12 mouse cellular contexts compared by ENCODE assay signal in the genomic region with DNA sequence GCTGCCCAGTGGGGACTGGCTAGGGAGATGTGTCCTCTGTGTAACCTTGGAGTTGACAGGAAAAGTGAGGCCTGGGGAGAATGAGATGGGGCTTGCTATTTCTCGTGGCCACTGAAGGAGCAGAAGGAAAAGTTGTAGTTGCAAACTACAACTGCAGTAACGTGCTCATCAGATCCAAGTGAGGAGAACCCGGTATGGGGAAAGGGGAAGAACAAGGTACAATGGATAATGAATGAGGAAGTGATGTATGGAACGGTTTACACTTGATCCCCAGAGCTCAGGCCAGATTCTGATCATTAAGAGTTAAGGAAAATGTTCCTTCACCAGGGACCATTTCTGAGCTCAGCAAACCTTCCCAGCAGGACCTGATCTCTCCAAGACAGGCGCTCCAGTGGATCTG.
"Had no signal": no experiment of that assay in that cellular context is flagged by ENCODE, and none has a peak within 500 bp of the region (broad histone marks: within the 10 kb centered on the region; RNA-seq: fewer than 3 reads in every experiment).

No protein-coding gene starts in this region.

- H3K9ac ChIP-seq: limb, embryonic 12.5 days; midbrain, embryonic 15.5 days; neural tube, embryonic 12.5 days had no signal

- H3K4me2 ChIP-seq: limb, embryonic 12.5 days; liver, embryonic 11.5 days; midbrain, embryonic 11.5 days; midbrain, embryonic 15.5 days; neural tube, embryonic 12.5 days had no signal

- ATAC-seq: intestine, postnatal 0 days; midbrain, embryonic 15.5 days had no signal

- DNase-seq: kidney, adult 8-10 months; kidney, postnatal 25 days; layer of hippocampus, adult 9-11 months; layer of hippocampus, postnatal 36 days; thymus, postnatal 4 days had no signal

- H3K9me3 ChIP-seq: limb, embryonic 12.5 days; midbrain, embryonic 15.5 days; neural tube, embryonic 12.5 days had no signal

- H3K4me3 ChIP-seq: limb, embryonic 12.5 days; megakaryocyte, embryonic 14.5 days; midbrain, embryonic 15.5 days; neural tube, embryonic 12.5 days had no signal

- H3K27ac ChIP-seq: limb, embryonic 12.5 days; midbrain, embryonic 15.5 days; neural tube, embryonic 12.5 days had no signal

- H3K36me3 ChIP-seq: limb, embryonic 12.5 days; midbrain, embryonic 15.5 days; neural tube, embryonic 12.5 days had no signal

- H3K27me3 ChIP-seq: limb, embryonic 12.5 days; midbrain, embryonic 15.5 days; neural tube, embryonic 12.5 days had no signal
